Mouse (Mus musculus): ENCODE results near the gene Trim21. TPM values are rescaled to one million over a fixed set of nuclear protein-coding genes. Genes with fewer than 3 reads are reported as not detected.

The Trim21 gene
- 0.26 and 0.94 TPM in 2 replicates for polyA plus RNA-seq (2016; fragmentation: Nextera tagmentation; extraction: Ambion mirVana)

GRCm38 (mm10) chr7:102564999-102565997 lies at the start of gene Trim21:
TSS of gene Trim21 (minus strand) at chr7:102565486.
- Histone ChIP-seq H3K4me2 (replicated peaks) (peak within 1 kb of the TSS; percentile 28), H3K9ac (replicated peaks) (0 out of 2 replicates have a peak within 1 kb of the TSS, but pooled peaks have one; percentile 24), H3K36me3 (no peaks in the 10 kb centered on the region), H3K27me3 (no peaks in the 10 kb centered on the region), H3K27ac (replicated peaks) (no peak within 1 kb of the TSS), H3K4me1 (peaks cover 2% of the 10 kb centered on the region; the same call in 1 of the 2 replicates), H3K9me3 (no peaks in the 10 kb centered on the region), H3K4me3 (peak within 1 kb of the TSS; percentile 32)
- ATAC-seq (ENCODE audit: low FRiP score, low read depth) = peak; percentile 79
- 25% methylated on average over 10 of the region's 10 CpGs for WGBS

DNA sequence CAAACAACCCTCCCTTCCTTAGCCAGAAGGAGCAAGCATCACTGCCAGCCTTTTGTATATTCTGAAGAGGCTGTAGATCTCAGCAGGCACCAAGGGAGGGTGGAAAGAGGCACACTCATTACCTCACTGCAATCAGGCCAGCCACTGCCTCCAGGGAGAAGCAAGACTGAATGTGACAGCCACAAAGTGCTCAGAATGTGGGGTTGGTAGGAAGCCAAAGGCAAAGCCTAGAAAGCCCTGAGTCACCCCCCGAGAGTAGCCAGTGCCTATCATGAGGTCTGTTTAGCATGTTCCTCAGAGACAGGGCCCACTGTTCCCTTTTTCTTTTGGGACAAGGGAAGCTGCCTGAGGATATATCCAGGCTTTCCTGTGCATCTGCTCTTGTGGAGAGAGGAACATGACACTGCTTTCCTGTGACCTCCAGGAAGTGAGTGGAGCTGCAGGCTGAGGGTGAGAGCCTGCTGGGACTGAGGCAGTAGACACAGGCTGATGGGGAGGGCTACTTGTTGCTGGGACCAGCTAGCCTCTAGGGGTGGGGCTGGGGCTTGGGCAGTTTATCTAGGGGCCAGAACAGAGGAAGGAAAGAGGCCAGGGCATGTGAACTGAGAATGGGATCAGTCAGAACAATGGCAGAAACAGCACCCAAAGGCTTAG lies 32.2 kb upstream of the Trim21 start, which contains the start of gene Olfr552:
TSS of gene Olfr552 (plus strand) at position 393 of the 654 bp plus-strand sequence.
- Histone ChIP-seq H3K4me2 (replicated peaks) (no peak within 1 kb of the TSS), H3K4me3 (no peak within 1 kb of the TSS), H3K9ac (replicated peaks) (no peak within 1 kb of the TSS), H3K36me3 (no peaks in the 10 kb centered on the region), H3K27ac (replicated peaks) (no peak within 1 kb of the TSS), H3K4me1 (no peaks in the 10 kb centered on the region), H3K9me3 (no peaks in the 10 kb centered on the region), H3K27me3 (no peaks in the 10 kb centered on the region)
- 83% methylated on average over 1 of the region's 1 CpGs for WGBS
- no peak for ATAC-seq (ENCODE audit: low FRiP score, low read depth)

GRCm38 (mm10) chr7:102591786-102592185 lies 26.5 kb upstream of the Trim21 start, which contains the start of gene Olfr551:
TSS of gene Olfr551 (minus strand) at chr7:102591886.
- Histone ChIP-seq H3K4me2 (replicated peaks) (no peak within 1 kb of the TSS), H3K9ac (replicated peaks) (no peak within 1 kb of the TSS), H3K36me3 (no peaks in the 10 kb centered on the region), H3K9me3 (no peaks in the 10 kb centered on the region), H3K4me3 (no peak within 1 kb of the TSS), H3K4me1 (no peaks in the 10 kb centered on the region), H3K27ac (replicated peaks) (no peak within 1 kb of the TSS), H3K27me3 (no peaks in the 10 kb centered on the region)
- WGBS = 97% methylated on average over 3 of the region's 3 CpGs
- ATAC-seq (ENCODE audit: low FRiP score, low read depth) = no peak

GRCm38 (mm10) chr7:102575998-102576397 lies 10.7 kb upstream of the Trim21 start:
- Histone ChIP-seq H3K4me2 (replicated peaks) (no peak overlapping the region), H3K27ac (replicated peaks) (no peak overlapping the region), H3K4me3 (no peak overlapping the region), H3K36me3 (no peaks in the 10 kb centered on the region), H3K9me3 (no peaks in the 10 kb centered on the region), H3K27me3 (0 out of 2 replicates have a peak, but pooled peaks cover 4% of the 10 kb centered on the region), H3K9ac (replicated peaks) (no peak overlapping the region), H3K4me1 (peaks cover 6% of the 10 kb centered on the region)
- WGBS = 57% methylated on average over 6 of the region's 6 CpGs
- ATAC-seq (ENCODE audit: low FRiP score, low read depth) = no peak

DNA sequence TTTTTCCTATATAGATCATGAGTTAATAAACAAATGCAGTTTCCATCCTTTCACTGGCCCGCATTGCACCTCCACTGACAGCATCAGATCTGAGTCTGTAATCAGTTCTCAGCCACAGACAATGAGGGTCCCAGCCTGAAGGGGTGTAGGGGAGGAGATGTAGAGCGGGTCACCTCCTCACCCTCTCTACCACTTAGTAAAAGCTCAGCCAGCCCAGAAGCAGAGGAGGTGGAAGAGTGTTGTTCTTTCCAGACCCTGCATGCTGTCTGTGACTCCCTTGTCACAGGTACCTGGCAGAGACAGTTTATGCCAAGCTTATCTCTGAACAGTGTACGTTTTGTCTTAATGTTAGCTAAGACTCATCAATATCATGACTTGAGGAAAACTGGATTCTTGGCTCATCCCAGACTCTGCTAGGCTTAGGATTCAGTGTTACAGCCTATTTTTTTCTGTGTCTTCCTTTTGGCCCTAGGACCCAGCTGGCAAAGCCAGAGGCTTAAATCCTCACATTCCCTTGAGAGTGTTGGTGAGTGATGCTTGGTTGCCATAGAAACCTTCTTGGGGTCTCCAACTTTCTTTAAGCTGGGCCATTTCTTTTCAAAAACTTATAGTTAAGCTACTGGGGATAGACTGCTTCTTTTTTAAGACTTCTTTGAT lies 8.0 kb upstream of the Trim21 start:
- H3K36me3 ChIP-seq = no peaks in the 10 kb centered on the region
- no peak overlapping the region for H3K4me3 ChIP-seq
- no peaks in the 10 kb centered on the region for H3K9me3 ChIP-seq
- no peaks in the 10 kb centered on the region for H3K27me3 ChIP-seq
- peaks cover 6% of the 10 kb centered on the region for H3K4me1 ChIP-seq
- no peak overlapping the region for H3K9ac ChIP-seq (replicated peaks)
- H3K27ac ChIP-seq (replicated peaks) = peak overlapping the region; percentile 52; the same call in 1 of the 2 replicates
- WGBS = 39% methylated on average over 3 of the region's 3 CpGs
- ATAC-seq (ENCODE audit: low FRiP score, low read depth) = peak; percentile 84
- H3K4me2 ChIP-seq (replicated peaks) = no peak overlapping the region

GRCm38 (mm10) chr7:102571142-102571541 lies 5.9 kb upstream of the Trim21 start, which contains the start of gene Olfr550:
TSS of gene Olfr550 (plus strand) at chr7:102571442.
- H3K27me3 ChIP-seq = no peaks in the 10 kb centered on the region
- no peak within 1 kb of the TSS for H3K9ac ChIP-seq (replicated peaks)
- no peak within 1 kb of the TSS for H3K4me2 ChIP-seq (replicated peaks)
- no peak for ATAC-seq (ENCODE audit: low FRiP score, low read depth)
- H3K27ac ChIP-seq (replicated peaks) = no peak within 1 kb of the TSS
- H3K9me3 ChIP-seq = no peaks in the 10 kb centered on the region
- no peaks in the 10 kb centered on the region for H3K36me3 ChIP-seq
- H3K4me3 ChIP-seq = no peak within 1 kb of the TSS
- H3K4me1 ChIP-seq = peaks cover 6% of the 10 kb centered on the region
- WGBS = 94% methylated on average over 8 of the region's 8 CpGs

DNA sequence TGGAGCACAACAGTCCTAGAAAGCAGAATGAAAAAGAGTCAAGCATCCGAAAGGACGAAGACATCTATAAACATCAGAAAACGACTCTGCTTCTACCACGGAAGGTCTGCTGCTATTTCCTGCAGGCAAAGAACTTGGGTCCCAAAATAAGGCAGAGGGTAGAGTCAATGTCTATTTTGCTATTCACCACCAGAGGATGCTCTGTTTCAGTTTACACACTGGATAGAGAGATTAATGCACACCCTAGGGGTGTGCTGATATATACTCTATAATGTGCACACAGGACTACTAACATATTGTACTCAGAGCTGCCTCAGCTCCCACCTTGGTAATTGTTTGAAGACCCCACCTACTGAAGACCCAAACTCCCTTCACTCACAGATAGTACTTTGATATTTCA lies 933 bp upstream of the Trim21 start:
- no peaks in the 10 kb centered on the region for H3K36me3 ChIP-seq
- no peaks in the 10 kb centered on the region for H3K27me3 ChIP-seq
- no peak overlapping the region for H3K4me3 ChIP-seq
- peaks cover 2% of the 10 kb centered on the region; the same call in 1 of the 2 replicates for H3K4me1 ChIP-seq
- no peaks in the 10 kb centered on the region for H3K9me3 ChIP-seq
- H3K27ac ChIP-seq (replicated peaks) = no peak overlapping the region
- ATAC-seq (ENCODE audit: low FRiP score, low read depth) = no peak
- no peak overlapping the region for H3K9ac ChIP-seq (replicated peaks)
- no peak overlapping the region for H3K4me2 ChIP-seq (replicated peaks)
- 91% methylated on average over 4 of the region's 4 CpGs for WGBS

DNA sequence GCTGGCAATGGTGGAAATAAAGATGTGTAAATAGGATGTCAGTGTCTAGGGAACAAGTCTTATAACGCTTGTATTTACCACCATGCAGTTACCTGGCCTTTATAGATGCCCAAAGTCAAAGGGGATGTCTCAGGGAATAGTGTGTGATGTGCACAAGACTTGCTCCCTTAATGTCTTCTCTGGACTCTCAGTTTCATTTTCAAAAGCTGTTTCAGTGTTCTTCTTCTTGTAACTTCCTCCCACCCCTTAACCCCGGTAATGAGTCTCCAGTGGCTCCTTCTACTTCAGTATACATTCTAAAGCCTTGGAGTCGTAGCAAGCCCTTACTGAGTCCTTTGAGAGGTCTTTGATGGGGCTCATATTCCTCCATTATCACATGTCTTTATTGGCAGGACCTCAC lies 12.0 kb downstream of the Trim21 start:
- WGBS = 67% methylated on average over 3 of the region's 3 CpGs
- Histone ChIP-seq H3K4me1 (no peaks in the 10 kb centered on the region), H3K4me2 (replicated peaks) (no peak overlapping the region), H3K27me3 (0 out of 2 replicates have a peak, but pooled peaks cover 2% of the 10 kb centered on the region), H3K36me3 (no peaks in the 10 kb centered on the region), H3K9ac (replicated peaks) (no peak overlapping the region), H3K27ac (replicated peaks) (no peak overlapping the region), H3K4me3 (no peak overlapping the region), H3K9me3 (no peaks in the 10 kb centered on the region)
- no peak for ATAC-seq (ENCODE audit: low FRiP score, low read depth)

GRCm38 (mm10) chr7:102549570-102549969 lies 15.7 kb downstream of the Trim21 start, which contains the start of gene Olfr549:
TSS of gene Olfr549 (plus strand) at chr7:102549870.
- WGBS = 91% methylated on average over 3 of the region's 3 CpGs
- Histone ChIP-seq H3K27me3 (0 out of 2 replicates have a peak, but pooled peaks cover 2% of the 10 kb centered on the region), H3K9me3 (no peaks in the 10 kb centered on the region), H3K4me2 (replicated peaks) (no peak within 1 kb of the TSS), H3K4me3 (no peak within 1 kb of the TSS), H3K27ac (replicated peaks) (no peak within 1 kb of the TSS), H3K4me1 (no peaks in the 10 kb centered on the region), H3K9ac (replicated peaks) (no peak within 1 kb of the TSS), H3K36me3 (no peaks in the 10 kb centered on the region)
- ATAC-seq (ENCODE audit: low FRiP score, low read depth) = no peak

- no peaks in the 10 kb centered on the region for H3K9me3 ChIP-seq
- ATAC-seq (ENCODE audit: low FRiP score, low read depth) = no peak
- H3K27me3 ChIP-seq = no peaks in the 10 kb centered on the region
- H3K4me3 ChIP-seq = no peak overlapping the region
- H3K36me3 ChIP-seq = no peaks in the 10 kb centered on the region
- H3K9ac ChIP-seq (replicated peaks) = no peak overlapping the region
- 65% methylated on average over 3 of the region's 3 CpGs for WGBS
- H3K4me2 ChIP-seq (replicated peaks) = no peak overlapping the region
- H3K27ac ChIP-seq (replicated peaks) = no peak overlapping the region
- no peaks in the 10 kb centered on the region for H3K4me1 ChIP-seq
Measured at GRCm38 (mm10) chr7:102541251-102541650, 24.0 kb downstream of the Trim21 start.

DNA sequence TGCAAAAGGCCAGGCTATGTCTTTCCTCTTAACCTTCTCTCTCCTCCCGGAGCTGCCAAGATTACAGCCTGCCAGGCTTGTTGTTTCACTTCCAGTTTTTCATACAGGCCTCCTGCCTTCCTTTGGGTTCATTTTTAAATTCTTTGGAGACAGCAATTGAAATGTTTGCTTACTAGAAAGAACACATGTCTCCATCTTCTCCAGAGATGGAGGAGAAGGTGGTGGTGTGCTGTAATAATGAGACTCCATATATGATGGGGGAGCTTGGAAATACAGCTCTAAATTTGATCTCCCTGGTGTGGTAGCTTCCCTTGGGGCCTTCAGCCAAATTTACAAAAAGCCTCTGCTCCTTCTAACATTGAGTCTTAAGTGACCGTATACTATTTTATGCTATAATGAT lies 24.7 kb downstream of the Trim21 start, which contains the start of gene Olfr548-ps1:
TSS of gene Olfr548-ps1 (plus strand) at position 301 of the 400 bp plus-strand sequence.
- Histone ChIP-seq H3K27me3 (no peaks in the 10 kb centered on the region), H3K36me3 (no peaks in the 10 kb centered on the region), H3K4me1 (no peaks in the 10 kb centered on the region), H3K4me2 (replicated peaks) (no peak within 1 kb of the TSS), H3K4me3 (no peak within 1 kb of the TSS), H3K9ac (replicated peaks) (no peak within 1 kb of the TSS), H3K27ac (replicated peaks) (no peak within 1 kb of the TSS), H3K9me3 (no peaks in the 10 kb centered on the region)
- ATAC-seq (ENCODE audit: low FRiP score, low read depth) = no peak
- WGBS = 85% methylated on average over 2 of the region's 2 CpGs
